Comparison of ENCODE assay signal across 24 mouse cellular contexts in the genomic region with DNA sequence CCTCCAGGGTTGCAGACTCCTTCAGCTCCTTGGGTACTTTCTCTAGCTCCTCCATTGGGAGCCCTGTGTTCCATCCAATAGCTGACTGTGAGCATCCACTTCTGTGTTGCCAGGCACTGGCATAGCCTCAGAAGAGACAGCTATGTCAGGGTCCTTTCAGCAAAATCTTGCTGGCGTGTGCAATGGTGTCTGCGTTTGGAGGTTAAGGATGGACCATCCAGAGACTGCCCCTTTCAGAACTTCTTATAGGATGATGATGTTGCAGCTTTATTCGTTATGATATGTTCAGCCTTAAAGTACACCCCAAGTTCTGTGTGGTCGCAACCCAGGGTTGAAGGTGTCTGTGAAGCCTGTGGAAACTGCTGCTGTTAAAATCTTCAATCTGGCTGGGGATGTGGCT. TPM values are rescaled to one million over a fixed set of nuclear protein-coding genes. Genes with fewer than 3 reads are reported as not detected.
DNase-seq lines count a peak whose midpoint lies in the region; ATAC-seq and TF ChIP-seq lines count a peak whose summit lies in the region.
"Not testable (repeated sequence)": the region's sequence is repeated elsewhere in the genome, so short reads cannot be mapped to it uniquely, and the experiment has no call there.
"Had no signal": no experiment of that assay in that cellular context is flagged by ENCODE, and none has a peak within 500 bp of the region (broad histone marks: within the 10 kb centered on the region; RNA-seq: fewer than 3 reads in every experiment).

No protein-coding gene starts in this region.

- intact Hi-C loops in gastrocnemius, adult 2 months (cut with DNase I) = loop anchor here (2.0 kb wide), 1 partner anchor 63 kb away; no protein-coding TSS in a partner anchor

- H3K36me3 ChIP-seq in heart, embryonic 12.5 days; heart, postnatal 0 days (replicated peaks; ENCODE audit: control insufficient read depth, insufficient read depth, low read length); intestine, postnatal 0 days (ENCODE audit: control insufficient read depth, insufficient read depth); liver, embryonic 13.5 days; liver, postnatal 0 days (replicated peaks; ENCODE audit: insufficient read depth, low read length); myocyte (ENCODE audit: control insufficient read depth, insufficient read depth): not testable (repeated sequence)

- not testable (repeated sequence) for H3ac ChIP-seq in myocyte (ENCODE audit: control insufficient read depth, insufficient read length)

- peaks cover 34% of the 10 kb centered on the region for H3K4me1 ChIP-seq in heart, embryonic 12.5 days (replicated peaks)
- H3K4me1 ChIP-seq in heart, postnatal 0 days (ENCODE audit: control insufficient read depth, insufficient read depth) = peaks cover 21% of the 10 kb centered on the region
- not testable (repeated sequence) for H3K4me1 ChIP-seq in intestine, postnatal 0 days (replicated peaks; ENCODE audit: control insufficient read depth, insufficient read depth, low read length)
- H3K4me1 ChIP-seq in liver, embryonic 13.5 days (replicated peaks) = peaks cover 87% of the 10 kb centered on the region
- peaks cover 26% of the 10 kb centered on the region for H3K4me1 ChIP-seq in liver, postnatal 0 days (ENCODE audit: insufficient read depth)

- not testable (repeated sequence) for H3K27ac ChIP-seq in gastrocnemius, adult 2 months; heart, postnatal 0 days (ENCODE audit: low read depth); intestine, postnatal 0 days (ENCODE audit: low read depth, low read length)
- peak overlapping the region; percentile 97 for H3K27ac ChIP-seq in heart, embryonic 12.5 days (ENCODE audit: poor library complexity, severe bottlenecking)
- H3K27ac ChIP-seq in liver, embryonic 13.5 days = peak overlapping the region; percentile 97
- H3K27ac ChIP-seq in liver, postnatal 0 days (ENCODE audit: low read depth) = peak overlapping the region; percentile 92

- H3K4me2 ChIP-seq in heart, embryonic 12.5 days = peak overlapping the region; percentile 71
- peak overlapping the region; percentile 10; the same call in 1 of the 2 replicates for H3K4me2 ChIP-seq in heart, postnatal 0 days (ENCODE audit: low read depth, low read length)
- 0 out of 2 replicates have a peak overlapping the region, but pooled peaks have one; percentile 21 for H3K4me2 ChIP-seq in intestine, postnatal 0 days (replicated peaks; ENCODE audit: low read depth)
- peak overlapping the region; percentile 75 for H3K4me2 ChIP-seq in liver, embryonic 13.5 days
- peak overlapping the region; percentile 70 for H3K4me2 ChIP-seq in liver, postnatal 0 days (ENCODE audit: low read depth, low read length)
- H3K4me2 ChIP-seq in myocyte (ENCODE audit: low read depth) = peak overlapping the region; percentile 24

- not testable (repeated sequence) for H3K9me3 ChIP-seq in heart, embryonic 12.5 days (replicated peaks); heart, postnatal 0 days (replicated peaks; ENCODE audit: control insufficient read depth, low read length); intestine, postnatal 0 days (ENCODE audit: control insufficient read depth); liver, embryonic 13.5 days (replicated peaks); liver, postnatal 0 days (ENCODE audit: low read length)

- not testable (repeated sequence) for TF ChIP-seq EP300 in heart, postnatal 0 days (IDR thresholded peaks at IDR 0.05; ENCODE audit: low read depth); liver, postnatal 0 days (IDR thresholded peaks at IDR 0.05; ENCODE audit: low read depth)

- H3K79me2 ChIP-seq in myocyte (ENCODE audit: control insufficient read depth, insufficient read depth) = not testable (repeated sequence)

- not testable (repeated sequence) for TF ChIP-seq POLR2A in myocyte (IDR thresholded peaks at IDR 0.05; ENCODE audit: insufficient read length, low read depth)

- peak overlapping the region; percentile 74 for H3K4me3 ChIP-seq in gastrocnemius, adult 2 months
- H3K4me3 ChIP-seq in heart, embryonic 12.5 days = peak overlapping the region; percentile 60
- H3K4me3 ChIP-seq in heart, postnatal 0 days (ENCODE audit: low read depth, low read length); intestine, postnatal 0 days (ENCODE audit: low read depth, low read length); myocyte: not testable (repeated sequence)
- H3K4me3 ChIP-seq in liver, embryonic 13.5 days (replicated peaks) = peak overlapping the region; percentile 72
- H3K4me3 ChIP-seq in liver, postnatal 0 days (ENCODE audit: low read depth, low read length) = peak overlapping the region; percentile 60

- peak; percentile 1 for DNase-seq in A20 (ENCODE audit: low read depth, low spot score)
- DNase-seq in gastrocnemius, adult 2 months; heart, postnatal 0 days (ENCODE audit: low spot score); liver, embryonic 13.5 days: not testable (repeated sequence)
- DNase-seq in liver, postnatal 0 days = peak; percentile 9

- TF ChIP-seq CTCF in gastrocnemius, adult 2 months (IDR thresholded peaks at IDR 0.05); heart, postnatal 0 days (IDR thresholded peaks at IDR 0.05; ENCODE audit: low read depth); intestine, postnatal 0 days (IDR thresholded peaks at IDR 0.05; ENCODE audit: low read depth); liver, postnatal 0 days (IDR thresholded peaks at IDR 0.05; ENCODE audit: low read depth): not testable (repeated sequence)

- not testable (repeated sequence) for ATAC-seq in heart, embryonic 12.5 days (ENCODE audit: insufficient number of reproducible peaks, low FRiP score); heart, postnatal 0 days (ENCODE audit: insufficient read depth, low read depth); intestine, postnatal 0 days; liver, embryonic 13.5 days (ENCODE audit: low read depth); liver, postnatal 0 days

- peak overlapping the region; percentile 31; the same call in 1 of the 2 replicates for H3K9ac ChIP-seq in heart, embryonic 12.5 days
- not testable (repeated sequence) for H3K9ac ChIP-seq in heart, postnatal 0 days (replicated peaks; ENCODE audit: low read depth, low read length); intestine, postnatal 0 days (ENCODE audit: low read depth, low read length)
- peak overlapping the region; percentile 89 for H3K9ac ChIP-seq in liver, embryonic 13.5 days
- H3K9ac ChIP-seq in liver, postnatal 0 days (replicated peaks) = peak overlapping the region; percentile 80

- 78% methylated on average over 4 of the region's 4 CpGs for WGBS in heart, embryonic 12.5 days
- 87% methylated on average over 4 of the region's 4 CpGs for WGBS in heart, postnatal 0 days
- WGBS in intestine, postnatal 0 days = 99% methylated on average over 4 of the region's 4 CpGs
- WGBS in liver, embryonic 13.5 days (ENCODE audit: insufficient replicate concordance) = 82% methylated on average over 4 of the region's 4 CpGs
- 82% methylated on average over 4 of the region's 4 CpGs for WGBS in liver, postnatal 0 days (ENCODE audit: insufficient replicate concordance)

- not testable (repeated sequence) for H3K27me3 ChIP-seq in heart, embryonic 12.5 days (replicated peaks); heart, postnatal 0 days (ENCODE audit: control insufficient read depth, insufficient read depth, low read length); intestine, postnatal 0 days (replicated peaks; ENCODE audit: control insufficient read depth, insufficient read depth, low read length); liver, embryonic 13.5 days; liver, postnatal 0 days (ENCODE audit: insufficient read depth, low read length); myocyte (ENCODE audit: control insufficient read depth, insufficient read depth, insufficient read length)

RNA-seq across cellular contexts. Expression of a gene that starts 1.8 kb away (rescaled TPM):
- 10 to 100 TPM; 14.3 to 18.4 TPM for total RNA-seq in gastrocnemius, adult 2 months (2021)
- polyA plus RNA-seq in heart, embryonic 12.5 days (2016; fragmentation: Nextera tagmentation; extraction: Ambion mirVana) = 83.3 and 85.1 TPM in 2 replicates
- total RNA-seq in heart, postnatal 0 days (2014; rRNA removed; ENCODE audit: low replicate concordance) = 28.3 and 40.6 TPM in 2 replicates
- polyA plus RNA-seq in heart, postnatal 0 days (2015; fragmentation: Nextera tagmentation; extraction: Ambion mirVana) = 90.7 and 96.5 TPM in 2 replicates
- 71.9 and 82.3 TPM in 2 replicates for polyA plus RNA-seq in intestine, postnatal 0 days (2015; fragmentation: Nextera tagmentation; extraction: Ambion mirVana)
- polyA plus RNA-seq in liver, embryonic 13.5 days (2015; fragmentation: Nextera tagmentation; extraction: Ambion mirVana) = 82.9 and 85.7 TPM in 2 replicates
- 73.8 and 76.9 TPM in 2 replicates for polyA plus RNA-seq in liver, postnatal 0 days (2015; fragmentation: Nextera tagmentation; extraction: Ambion mirVana)
- polyA plus RNA-seq in myocyte (2012; fragmentation: generic; extraction: Trizol) = 12.5 TPM

RNA-seq across cellular contexts. Expression of a gene that starts 25.2 kb away (rescaled TPM):
- under 1 TPM; 0.39 to 0.61 TPM for total RNA-seq in gastrocnemius, adult 2 months (2021)
- polyA plus RNA-seq in heart, embryonic 12.5 days (2016; fragmentation: Nextera tagmentation; extraction: Ambion mirVana) = 0.36 and 0.55 TPM in 2 replicates
- total RNA-seq in heart, postnatal 0 days (2014; rRNA removed; ENCODE audit: low replicate concordance) = not detected in 2 replicates
- polyA plus RNA-seq in heart, postnatal 0 days (2015; fragmentation: Nextera tagmentation; extraction: Ambion mirVana) = 0.42 and 0.58 TPM in 2 replicates
- polyA plus RNA-seq in intestine, postnatal 0 days (2015; fragmentation: Nextera tagmentation; extraction: Ambion mirVana) = 0.48 and 0.88 TPM in 2 replicates
- 0.19 and 0.48 TPM in 2 replicates for polyA plus RNA-seq in liver, embryonic 13.5 days (2015; fragmentation: Nextera tagmentation; extraction: Ambion mirVana)
- polyA plus RNA-seq in liver, postnatal 0 days (2015; fragmentation: Nextera tagmentation; extraction: Ambion mirVana) = 0.70 and 1.3 TPM in 2 replicates
- 0.08 TPM for polyA plus RNA-seq in myocyte (2012; fragmentation: generic; extraction: Trizol)
- total RNA-seq: common myeloid progenitor, adult 5-6 weeks; granulocyte monocyte progenitor cell, adult 5-6 weeks; MEL had no signal
- polyA plus RNA-seq: brain, embryonic 14.5 days; embryonic facial prominence, embryonic 12.5 days; forebrain, embryonic 13.5 days; forebrain, postnatal 0 days; hindbrain, postnatal 0 days; intestine, embryonic 14.5 days had no signal

RNA-seq across cellular contexts. Expression of a gene that starts 27.7 kb away (rescaled TPM):
- 1 to 10 TPM; 1.7 to 4.2 TPM for total RNA-seq in gastrocnemius, adult 2 months (2021)
- 4.9 and 7.0 TPM in 2 replicates for polyA plus RNA-seq in heart, embryonic 12.5 days (2016; fragmentation: Nextera tagmentation; extraction: Ambion mirVana)
- 1.1 and 4.2 TPM in 2 replicates for total RNA-seq in heart, postnatal 0 days (2014; rRNA removed; ENCODE audit: low replicate concordance)
- 1.6 and 2.8 TPM in 2 replicates for polyA plus RNA-seq in heart, postnatal 0 days (2015; fragmentation: Nextera tagmentation; extraction: Ambion mirVana)
- polyA plus RNA-seq in intestine, postnatal 0 days (2015; fragmentation: Nextera tagmentation; extraction: Ambion mirVana) = 4.3 and 6.3 TPM in 2 replicates
- 13.1 and 13.3 TPM in 2 replicates for polyA plus RNA-seq in liver, embryonic 13.5 days (2015; fragmentation: Nextera tagmentation; extraction: Ambion mirVana)
- 4.4 and 4.5 TPM in 2 replicates for polyA plus RNA-seq in liver, postnatal 0 days (2015; fragmentation: Nextera tagmentation; extraction: Ambion mirVana)
- polyA plus RNA-seq in myocyte (2012; fragmentation: generic; extraction: Trizol) = not detected
- total RNA-seq: granulocyte monocyte progenitor cell, adult 5-6 weeks; hindbrain, postnatal 0 days; MEL had no signal
- polyA plus RNA-seq: C2C12 had no signal

RNA-seq across cellular contexts. Expression of a gene that starts 29.0 kb away (rescaled TPM):
- not detected for total RNA-seq in gastrocnemius, adult 2 months (2021)
- not detected in 2 replicates for polyA plus RNA-seq in heart, embryonic 12.5 days (2016; fragmentation: Nextera tagmentation; extraction: Ambion mirVana)
- total RNA-seq in heart, postnatal 0 days (2014; rRNA removed; ENCODE audit: low replicate concordance) = not detected in 2 replicates
- polyA plus RNA-seq in heart, postnatal 0 days (2015; fragmentation: Nextera tagmentation; extraction: Ambion mirVana) = not detected in 2 replicates
- polyA plus RNA-seq in intestine, postnatal 0 days (2015; fragmentation: Nextera tagmentation; extraction: Ambion mirVana) = not detected in 2 replicates
- polyA plus RNA-seq in liver, embryonic 13.5 days (2015; fragmentation: Nextera tagmentation; extraction: Ambion mirVana) = not detected in 2 replicates
- not detected in 2 replicates for polyA plus RNA-seq in liver, postnatal 0 days (2015; fragmentation: Nextera tagmentation; extraction: Ambion mirVana)
- not detected for polyA plus RNA-seq in myocyte (2012; fragmentation: generic; extraction: Trizol)
- total RNA-seq: adrenal gland, postnatal 10 days; adrenal gland, postnatal 4 days; common myeloid progenitor, adult 5-6 weeks; forebrain, postnatal 0 days; gastrocnemius, adult 18-20 months; gastrocnemius, postnatal 25 days; granulocyte monocyte progenitor cell, adult 5-6 weeks; heart, postnatal 25 days; hindbrain, postnatal 0 days; MEL had no signal
- polyA plus RNA-seq: brain, embryonic 14.5 days; C2C12; embryonic facial prominence, embryonic 12.5 days; forebrain, embryonic 13.5 days; forebrain, postnatal 0 days; hindbrain, embryonic 10.5 days; hindbrain, postnatal 0 days; intestine, embryonic 14.5 days had no signal

RNA-seq across cellular contexts. Expression of a gene that starts 31.8 kb away (rescaled TPM):
- total RNA-seq in gastrocnemius, adult 2 months (2021) = under 1 TPM; 0.36 to 0.38 TPM
- polyA plus RNA-seq in heart, embryonic 12.5 days (2016; fragmentation: Nextera tagmentation; extraction: Ambion mirVana) = not detected in 2 replicates
- total RNA-seq in heart, postnatal 0 days (2014; rRNA removed; ENCODE audit: low replicate concordance) = not detected in 2 replicates
- 0.07 TPM in 1 of 2 replicates, not detected in the other for polyA plus RNA-seq in heart, postnatal 0 days (2015; fragmentation: Nextera tagmentation; extraction: Ambion mirVana)
- not detected in 2 replicates for polyA plus RNA-seq in intestine, postnatal 0 days (2015; fragmentation: Nextera tagmentation; extraction: Ambion mirVana)
- 0.06 TPM in 1 of 2 replicates, not detected in the other for polyA plus RNA-seq in liver, embryonic 13.5 days (2015; fragmentation: Nextera tagmentation; extraction: Ambion mirVana)
- 0.11 TPM in 1 of 2 replicates, not detected in the other for polyA plus RNA-seq in liver, postnatal 0 days (2015; fragmentation: Nextera tagmentation; extraction: Ambion mirVana)
- polyA plus RNA-seq in myocyte (2012; fragmentation: generic; extraction: Trizol) = not detected
- total RNA-seq: common myeloid progenitor, adult 5-6 weeks; forebrain, postnatal 0 days; hindbrain, postnatal 0 days had no signal
- polyA plus RNA-seq: C2C12; embryonic facial prominence, embryonic 12.5 days; forebrain, embryonic 13.5 days; forebrain, postnatal 0 days; hindbrain, embryonic 10.5 days; hindbrain, postnatal 0 days; intestine, embryonic 14.5 days had no signal

Comparison
In these comparisons a context has a peak if more than half of its experiments do, and no peak if none do; other contexts are left out.
1. H3K4me2 ChIP-seq: peak in every context shown above with its lines; median percentile 75 in liver, embryonic 13.5 days; 71 in heart, embryonic 12.5 days; 70 in liver, postnatal 0 days; 24 in myocyte; 21 in intestine, postnatal 0 days; 10 in heart, postnatal 0 days.